Mouse (Mus musculus): ENCODE data around the gene Ccndbp1.

- TF ChIP-seq CTCF (IDR thresholded peaks at IDR 0.05; ENCODE audit: low read depth), result no peak
- no peak for TF ChIP-seq EP300 (IDR thresholded peaks at IDR 0.05; ENCODE audit: low read depth)
Measured at GRCm38 (mm10) chr2:121061315-121061714, 53.1 kb downstream of the Ccndbp1 start.

Data from heart, postnatal 0 days (tissue).